Mouse (Mus musculus): ENCODE results near the gene Zup1. TPM values are rescaled to one million over a fixed set of nuclear protein-coding genes. Genes with fewer than 3 reads are reported as not detected.
"Not testable (repeated sequence)": the region's sequence is repeated elsewhere in the genome, so short reads cannot be mapped to it uniquely, and the experiment has no call there.

The Zup1 gene
- total RNA-seq (2022): 1 to 10 TPM; 5.1 to 7.4 (median 6.4) TPM

- peak; percentile 88 for DNase-seq (ENCODE audit: low spot score)
Observed at GRCm38 (mm10) chr10:33950803-33951583, at the start of gene Zup1. Zup1 (minus strand) TSS chr10:33951269.

DNA sequence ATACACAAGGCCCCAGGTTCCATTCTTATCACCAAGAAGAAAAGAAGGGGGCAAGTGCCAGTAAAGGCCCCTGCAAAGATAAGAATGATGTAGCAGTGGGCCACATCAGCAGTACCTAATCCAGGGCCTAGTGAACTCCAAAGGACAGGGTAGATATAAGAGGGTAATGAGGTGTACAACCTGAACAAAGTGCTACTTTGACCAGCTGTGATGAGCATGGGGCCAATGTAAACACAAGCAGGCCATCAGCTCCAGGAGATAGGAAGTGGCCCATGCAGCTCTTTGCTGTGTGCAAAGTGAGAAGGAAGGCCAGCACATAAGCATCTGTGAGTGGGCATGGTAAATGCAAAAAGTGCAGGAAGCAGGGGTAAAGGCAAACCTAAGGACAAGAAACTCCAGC lies 47.3 kb upstream of the Zup1 start:
- DNase-seq (ENCODE audit: low spot score): no peak

GRCm38 (mm10) chr10:33996686-33997085 lies 45.6 kb upstream of the Zup1 start:
- DNase-seq (ENCODE audit: low spot score): not testable (repeated sequence)

GRCm38 (mm10) chr10:33986771-33987170 lies 35.7 kb upstream of the Zup1 start:
- DNase-seq (ENCODE audit: low spot score): peak; percentile 71

DNA sequence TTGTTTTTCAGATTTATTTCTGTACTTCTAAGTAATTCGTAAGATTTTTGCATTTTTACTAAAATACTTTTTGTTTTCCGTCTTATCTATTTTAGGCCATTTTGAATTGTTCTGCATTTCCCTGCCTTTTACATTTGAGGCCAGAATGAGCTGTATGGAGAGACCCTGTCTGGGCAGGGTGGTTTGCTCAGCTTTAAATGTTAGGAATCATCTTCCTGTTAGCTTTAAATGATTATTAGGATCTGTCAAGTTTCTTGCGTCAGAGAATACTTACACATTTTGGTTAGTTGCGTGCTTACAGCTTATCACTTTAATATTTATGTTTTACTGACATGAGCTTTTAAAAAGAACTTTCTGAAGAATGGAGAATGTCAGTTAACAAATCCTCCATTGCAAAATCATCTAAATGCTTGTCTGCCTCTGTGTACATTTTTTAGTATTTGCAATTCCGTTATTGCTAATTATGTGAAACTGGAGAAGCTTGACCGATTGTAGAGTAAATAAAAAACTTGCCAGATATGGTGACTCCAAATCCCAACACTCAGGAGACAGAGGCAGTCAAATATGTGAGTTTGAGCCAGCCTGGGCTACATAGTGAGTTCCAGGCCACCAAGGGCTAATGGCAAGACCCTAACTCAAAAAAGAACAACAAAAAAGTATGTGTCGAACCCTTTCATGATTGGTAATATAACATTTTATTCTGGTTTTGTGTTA lies 23.9 kb upstream of the Zup1 start:
- DNase-seq (ENCODE audit: low spot score): no peak

- no peak for DNase-seq (ENCODE audit: low spot score)
Observed at GRCm38 (mm10) chr10:33952509-33952908, 1.4 kb upstream of the Zup1 start.

GRCm38 (mm10) chr10:33946336-33946735 lies 4.7 kb downstream of the Zup1 start:
- DNase-seq (ENCODE audit: low spot score): no peak

GRCm38 (mm10) chr10:33945390-33945789 lies 5.7 kb downstream of the Zup1 start:
- DNase-seq (ENCODE audit: low spot score): no peak

DNA sequence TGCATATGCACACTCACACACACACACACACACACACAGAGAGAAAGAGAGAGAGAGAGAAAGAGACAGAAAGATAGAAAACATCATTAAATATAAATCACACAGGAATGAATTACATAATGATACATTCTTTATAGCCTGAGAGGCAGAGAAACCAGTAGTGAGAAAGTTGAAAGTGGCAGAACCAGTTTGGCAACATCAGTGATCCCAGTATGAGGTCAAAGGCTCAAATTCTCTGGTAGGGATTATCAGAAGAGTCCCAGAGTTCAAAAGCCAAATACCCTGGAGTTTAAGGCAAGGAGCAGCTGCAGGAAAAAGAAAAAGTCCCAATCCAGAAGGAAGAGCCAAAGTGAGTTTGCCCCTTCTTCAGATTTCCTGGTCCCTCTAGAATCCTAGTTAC lies 10.4 kb downstream of the Zup1 start:
- no peak for DNase-seq (ENCODE audit: low spot score)

DNA sequence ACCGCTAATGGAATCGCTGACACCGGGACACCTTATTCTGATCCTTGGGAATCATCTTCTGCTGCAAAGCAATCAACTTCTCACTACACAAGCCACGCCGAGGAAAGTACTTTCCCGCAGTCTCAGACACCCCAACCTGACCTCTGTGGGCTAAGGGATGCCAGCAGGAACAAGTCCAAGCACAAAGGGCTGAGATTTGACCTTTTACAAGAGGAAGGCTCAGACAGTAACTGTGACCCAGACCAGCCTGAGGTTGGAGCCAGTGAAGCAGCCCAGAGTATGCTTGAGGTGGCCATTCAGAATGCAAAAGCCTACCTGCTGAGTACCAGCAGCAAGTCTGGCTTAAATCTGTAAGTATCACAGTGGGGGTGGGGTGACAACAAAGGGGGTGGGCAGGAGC lies 45.6 kb downstream of the Zup1 start:
- no peak for DNase-seq (ENCODE audit: low spot score)

GRCm38 (mm10) chr10:33904530-33905481 lies 46.3 kb downstream of the Zup1 start, which contains the start of gene Rsph4a:
Rsph4a (plus strand) TSS chr10:33905111.
- no peak for DNase-seq (ENCODE audit: low spot score)

DNA sequence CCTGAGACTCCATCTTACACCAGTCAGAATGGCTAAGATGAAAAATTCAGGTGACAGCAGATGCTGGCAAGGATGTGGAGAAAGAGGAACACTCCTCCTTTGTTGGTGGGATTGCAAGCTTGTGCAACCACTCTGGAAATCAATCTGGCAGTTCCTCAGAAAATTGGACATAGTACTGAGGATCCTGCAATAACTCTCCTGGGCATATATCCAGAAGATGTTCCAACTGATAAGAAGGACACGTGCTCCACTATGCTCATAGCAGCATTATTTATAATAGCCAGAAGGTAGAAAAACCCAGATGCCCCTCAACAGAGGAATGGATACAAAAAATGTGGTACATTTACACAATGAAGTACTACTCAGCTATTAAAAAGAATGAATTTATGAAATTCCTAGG lies 49.5 kb downstream of the Zup1 start:
- not testable (repeated sequence) for DNase-seq (ENCODE audit: low spot score)

DNA sequence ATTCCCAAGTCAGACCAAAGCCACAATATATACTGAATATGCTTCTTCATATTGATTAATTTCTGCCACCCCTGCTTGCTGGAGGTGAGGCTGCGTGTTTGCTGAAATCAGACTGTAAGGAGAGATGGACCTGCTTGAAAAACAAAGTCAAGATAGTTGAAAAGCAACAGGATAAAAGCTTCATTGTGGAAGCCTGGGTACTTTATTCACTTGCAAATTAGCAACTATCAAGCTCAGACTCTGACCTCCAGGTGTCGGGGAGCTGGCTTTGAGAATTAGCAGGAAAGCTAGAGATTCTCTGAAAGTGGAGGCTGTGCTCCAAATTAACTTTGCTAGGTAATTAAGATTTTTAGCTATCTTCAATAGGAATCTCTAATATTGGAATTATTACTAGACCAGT lies 68.7 kb downstream of the Zup1 start:
- not testable (repeated sequence) for DNase-seq (ENCODE audit: low spot score)

- DNase-seq (ENCODE audit: low spot score): no peak
Observed at GRCm38 (mm10) chr10:33872672-33873398, 78.2 kb downstream of the Zup1 start.

DNA sequence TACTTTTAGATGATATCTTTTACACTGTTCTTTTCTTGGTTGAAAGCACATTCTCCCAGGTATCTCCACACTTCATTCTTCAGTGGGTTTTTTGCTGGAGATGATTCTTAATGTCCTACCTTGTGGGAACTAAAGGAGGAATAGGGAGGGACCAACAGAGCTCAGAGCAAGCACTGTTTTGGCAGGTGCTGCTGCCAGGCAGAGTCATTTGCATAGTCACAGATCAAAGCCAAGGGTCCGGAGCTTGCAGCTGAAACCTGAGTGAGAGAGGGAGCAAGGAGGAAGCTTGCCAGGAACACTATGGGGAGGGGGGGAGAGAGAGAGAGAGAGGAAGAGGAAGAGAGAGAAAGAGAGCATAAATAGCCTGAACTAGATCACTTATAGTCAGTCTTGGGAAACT lies 80.6 kb downstream of the Zup1 start:
- no peak for DNase-seq (ENCODE audit: low spot score)

Other genes starting within 250 kb of the Zup1 start
- not detected for gene Sult3a2, start 164.6 kb downstream of the Zup1 start, total RNA-seq (2022)
- not detected for gene Sult3a1, start 93.5 kb downstream of the Zup1 start, total RNA-seq (2022)
- not detected for gene Rsph4a, start 46.2 kb downstream of the Zup1 start, total RNA-seq (2022)
- 100 to 1,000 TPM; 111 to 118 (median 114) TPM for gene Rwdd1, start 68.4 kb upstream of the Zup1 start, total RNA-seq (2022)
- gene Trappc3l, start 86.3 kb upstream of the Zup1 start, total RNA-seq (2022): not detected
- gene Calhm4, start 93.0 kb upstream of the Zup1 start, total RNA-seq (2022): not detected
- gene Calhm5, start 145.2 kb upstream of the Zup1 start, total RNA-seq (2022): 1 to 10 TPM in 1 of 4 experiments, under 1 TPM in 3; 0.63 to 1.1 (median 0.81) TPM
- under 1 TPM in 2 of 4 experiments, not detected in 2; 0.24 to 0.26 TPM for gene Calhm6, start 176.7 kb upstream of the Zup1 start, total RNA-seq (2022)